Mouse (Mus musculus) lung, postnatal 10 days (tissue): Measurements from ENCODE around the gene Stk4.

Source experiments
- DNase-seq: peaks from one replicate; pipeline ENCODE4 v3.0.0; 2021

The Stk4 gene

GRCm38 (mm10) chr2:164082175-164082574 lies 12.1 kb downstream of the Stk4 start:
- DNase-seq, result no peak

- peak; percentile 68 for DNase-seq
Measured at GRCm38 (mm10) chr2:164083609-164084341, 13.7 kb downstream of the Stk4 start.

DNA sequence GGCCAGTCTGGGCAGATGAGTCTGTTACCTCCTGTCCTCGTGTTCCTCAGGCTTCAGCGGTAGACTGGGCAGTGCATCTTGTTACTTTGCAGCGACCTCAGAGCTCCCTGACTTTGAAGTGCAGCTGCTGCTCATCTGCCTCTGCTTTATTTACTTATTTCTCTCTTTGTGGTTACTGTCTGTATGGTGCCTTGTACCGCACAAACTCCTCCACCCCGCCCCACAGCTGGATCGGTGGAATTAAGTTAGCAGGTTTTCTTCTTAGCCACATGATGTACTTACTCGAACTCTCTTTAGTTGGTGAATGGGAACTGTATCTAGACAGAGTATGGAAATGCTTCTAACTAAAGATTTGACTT lies 14.2 kb downstream of the Stk4 start:
- DNase-seq, result peak; percentile 25

- DNase-seq, result no peak
Measured at GRCm38 (mm10) chr2:164087416-164088017, 17.4 kb downstream of the Stk4 start.

- DNase-seq, result no peak
Measured at GRCm38 (mm10) chr2:164089508-164089907, 19.4 kb downstream of the Stk4 start.

- DNase-seq, result no peak
Measured at GRCm38 (mm10) chr2:164094152-164094551, 24.0 kb downstream of the Stk4 start.

DNA sequence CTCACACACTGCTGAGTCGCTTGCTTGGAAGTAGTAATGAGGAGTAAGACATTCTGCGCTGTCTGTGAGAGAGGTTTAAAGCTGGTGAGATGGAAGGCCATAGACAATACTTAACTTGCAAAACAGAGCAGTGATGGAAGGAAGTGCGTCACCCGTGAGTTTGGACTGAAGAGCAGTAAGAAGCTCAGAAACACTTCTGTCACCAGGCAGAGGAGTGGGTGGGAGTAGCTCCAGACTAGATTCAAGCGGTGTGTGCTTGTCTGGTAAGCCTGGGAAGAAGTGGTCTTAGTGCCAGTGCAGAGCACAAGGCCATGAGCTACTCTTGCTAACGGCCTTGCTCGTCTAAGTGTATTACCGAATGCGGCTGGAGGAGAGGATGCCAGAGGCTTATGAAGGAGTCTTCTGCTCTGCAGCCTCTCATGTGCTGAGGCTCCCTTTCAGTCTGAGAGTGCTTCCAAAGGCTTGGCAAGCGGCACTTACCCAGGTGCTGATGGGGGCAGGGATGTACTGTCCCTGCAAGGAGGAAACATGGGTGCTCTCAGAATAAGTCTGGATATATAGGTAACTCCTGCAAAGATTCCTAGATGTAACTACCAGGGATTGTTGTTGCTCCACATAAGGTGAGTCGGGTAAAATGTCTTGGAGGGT lies 28.6 kb downstream of the Stk4 start:
- no peak for DNase-seq

DNA sequence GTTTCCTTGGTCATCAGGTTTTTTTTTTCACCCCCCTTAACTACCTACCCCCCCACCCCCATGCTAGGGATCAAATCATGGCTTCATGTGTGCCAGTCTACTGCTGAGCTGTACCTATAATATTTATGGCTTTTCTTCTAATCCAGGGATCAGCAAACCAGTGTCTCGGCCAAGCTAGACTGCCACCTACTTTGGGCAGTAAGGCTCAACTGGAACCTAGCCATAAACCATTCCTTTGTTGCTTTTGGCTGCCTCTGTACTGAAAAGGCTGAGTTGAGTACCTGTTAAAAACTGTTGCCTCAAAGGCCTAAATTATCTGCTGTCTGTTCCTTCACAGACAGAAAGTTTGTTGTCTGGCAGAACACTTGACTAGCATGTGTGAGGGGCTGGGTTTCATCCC lies 31.8 kb downstream of the Stk4 start:
- DNase-seq, result no peak

DNA sequence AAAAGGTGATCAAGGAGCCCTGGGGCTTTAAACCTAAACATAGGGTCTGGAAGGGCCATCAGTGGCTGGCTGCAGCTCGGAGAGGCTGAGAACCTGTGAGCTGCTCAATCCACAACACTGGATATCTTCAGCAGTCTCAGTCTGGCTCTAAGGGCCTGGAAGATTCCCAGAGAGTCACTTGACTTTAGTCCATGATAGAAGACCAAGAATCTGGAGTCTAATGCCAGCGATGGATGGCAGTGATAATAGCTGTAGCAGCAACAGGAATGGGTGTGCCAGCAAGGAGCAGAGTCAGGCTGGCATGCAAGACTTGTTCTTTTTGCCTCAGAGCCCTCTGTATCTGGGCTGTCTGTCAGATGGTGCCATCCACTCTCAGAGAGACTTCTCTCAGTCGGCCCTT lies 32.2 kb downstream of the Stk4 start:
- DNase-seq, result no peak

DNA sequence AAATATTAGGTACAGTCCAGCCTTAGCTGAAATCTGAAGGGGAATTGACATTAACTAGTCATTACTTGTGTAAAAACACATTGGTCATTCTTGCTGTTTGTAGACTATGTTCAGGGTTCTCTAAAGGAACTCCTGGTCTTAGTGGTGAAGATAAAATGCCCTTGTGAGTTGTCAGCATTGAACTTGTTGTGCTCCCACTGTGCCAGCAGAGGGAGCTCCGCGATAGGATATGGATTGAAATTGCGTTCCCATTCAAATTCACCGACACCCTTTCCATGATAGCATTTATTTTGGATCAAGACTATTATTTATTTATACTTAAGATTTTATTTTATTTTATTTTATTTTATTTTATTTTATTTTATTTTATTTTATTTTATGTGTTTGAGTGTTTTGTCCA lies 33.4 kb downstream of the Stk4 start:
- DNase-seq, result peak; percentile 80

DNA sequence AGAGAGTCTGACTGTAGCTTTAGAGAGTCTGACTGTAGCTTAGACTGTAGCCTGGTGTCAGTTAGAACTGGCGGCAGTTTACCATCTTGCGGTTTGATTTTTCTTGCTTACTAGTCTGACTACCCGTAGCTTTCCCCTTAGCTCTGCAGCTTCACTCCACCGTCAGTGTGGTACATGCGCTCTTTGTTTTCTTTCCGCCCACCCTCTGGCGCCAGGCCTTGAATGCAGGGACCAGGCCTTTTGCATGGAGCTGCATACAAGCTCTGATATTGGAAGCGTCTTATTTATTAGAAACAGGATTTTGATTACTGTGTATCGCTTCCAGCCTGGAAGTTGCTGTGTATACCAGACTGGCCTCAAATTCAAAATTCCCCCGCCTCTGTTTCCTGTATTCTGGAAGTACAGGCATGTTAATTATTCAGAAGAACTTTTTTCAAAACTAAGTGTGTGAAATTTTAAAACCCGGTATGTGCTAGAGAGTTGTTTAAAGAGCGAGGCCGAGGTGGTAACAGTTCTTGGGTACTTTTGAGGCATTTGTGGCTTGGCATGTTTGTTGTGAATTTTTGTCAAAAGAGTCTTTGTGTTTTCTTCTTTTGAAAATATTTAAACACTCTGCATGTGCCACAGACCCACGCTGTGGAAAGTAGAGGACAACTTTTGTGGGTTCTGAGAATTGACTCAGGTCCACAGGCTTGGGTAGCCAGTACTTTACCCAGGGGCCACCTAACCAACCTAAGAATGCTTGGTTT lies 36.3 kb downstream of the Stk4 start:
- peak; percentile 20 for DNase-seq

DNA sequence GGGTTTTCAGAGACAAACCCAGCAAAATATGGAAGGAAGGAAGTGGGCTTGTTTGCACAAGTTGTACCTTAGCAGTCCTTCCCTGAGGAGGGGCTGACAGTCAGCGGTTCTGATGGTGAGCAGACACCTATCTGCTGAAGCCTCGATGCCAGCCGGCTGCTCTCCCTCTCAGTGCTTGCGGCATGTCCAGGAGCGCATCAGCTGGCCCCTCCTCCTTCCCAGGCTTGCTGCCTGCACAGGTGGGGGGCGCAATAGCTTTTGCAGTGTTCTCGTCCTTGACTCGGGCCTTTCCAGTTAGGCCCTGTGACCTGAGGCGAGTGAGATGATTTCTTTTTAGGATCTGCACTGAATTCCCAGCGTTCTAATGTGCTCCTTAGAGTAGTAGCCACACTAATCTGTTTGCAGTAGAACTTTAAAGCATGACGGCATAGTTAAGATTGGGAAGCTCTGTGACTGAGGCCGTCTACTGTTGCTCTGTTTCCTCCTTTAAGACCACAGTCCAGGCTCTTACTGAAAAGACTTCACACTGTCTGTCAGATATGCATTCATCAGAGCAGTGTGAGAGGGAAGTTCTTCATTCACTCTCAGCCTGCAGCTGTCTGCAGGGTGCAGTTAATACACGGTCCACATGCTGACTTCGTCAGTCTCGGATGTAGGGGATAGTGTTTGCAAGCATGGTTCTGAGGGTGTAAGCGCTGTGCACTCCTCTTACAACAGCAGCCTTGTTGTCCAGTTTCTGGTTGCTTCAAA lies 37.2 kb downstream of the Stk4 start:
- no peak for DNase-seq

- DNase-seq, result no peak
Measured at GRCm38 (mm10) chr2:164108501-164108900, 38.4 kb downstream of the Stk4 start.

DNA sequence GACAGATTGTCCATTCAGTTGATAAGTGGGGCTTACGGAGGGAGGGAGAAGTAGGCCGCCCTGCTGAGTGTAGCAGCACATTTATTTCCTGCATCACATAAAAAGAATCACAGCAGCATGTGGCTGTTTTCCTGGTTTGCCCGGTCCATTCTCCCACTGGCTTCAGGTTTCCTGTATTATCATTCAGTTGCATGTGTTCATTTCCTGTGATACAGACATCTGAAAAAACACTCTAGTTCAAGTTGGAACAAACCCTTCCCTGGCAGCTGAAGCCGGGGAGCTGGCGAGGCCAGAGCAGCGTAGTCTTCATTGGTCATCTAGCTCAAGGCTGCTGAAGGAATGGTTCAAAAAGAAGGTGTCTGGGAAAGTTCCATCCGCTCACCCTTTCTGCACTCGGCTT lies 41.4 kb downstream of the Stk4 start:
- DNase-seq, result peak; percentile 16

DNA sequence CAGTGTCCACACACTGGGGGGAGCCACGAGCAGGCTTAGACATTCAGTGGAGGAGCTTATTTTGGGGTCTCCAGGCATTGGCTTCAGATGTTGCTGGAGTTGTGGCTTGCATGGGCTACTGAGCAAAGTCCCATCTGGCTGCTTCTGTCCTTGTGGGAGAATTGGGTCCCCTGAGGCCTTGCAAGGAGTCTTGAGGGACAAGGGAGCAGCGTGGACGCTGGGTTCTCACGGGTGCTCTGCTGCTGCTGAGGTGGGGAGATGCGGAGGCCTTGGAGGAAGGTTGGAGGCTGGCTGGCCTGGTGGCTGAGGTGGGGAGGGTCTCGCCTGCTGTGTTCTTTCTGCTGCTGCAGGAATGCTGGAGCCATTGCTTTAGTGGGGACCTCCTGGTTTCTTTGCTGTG lies 43.9 kb downstream of the Stk4 start:
- no peak for DNase-seq

- DNase-seq, result no peak
Measured at GRCm38 (mm10) chr2:164115531-164115930, 45.4 kb downstream of the Stk4 start.

DNA sequence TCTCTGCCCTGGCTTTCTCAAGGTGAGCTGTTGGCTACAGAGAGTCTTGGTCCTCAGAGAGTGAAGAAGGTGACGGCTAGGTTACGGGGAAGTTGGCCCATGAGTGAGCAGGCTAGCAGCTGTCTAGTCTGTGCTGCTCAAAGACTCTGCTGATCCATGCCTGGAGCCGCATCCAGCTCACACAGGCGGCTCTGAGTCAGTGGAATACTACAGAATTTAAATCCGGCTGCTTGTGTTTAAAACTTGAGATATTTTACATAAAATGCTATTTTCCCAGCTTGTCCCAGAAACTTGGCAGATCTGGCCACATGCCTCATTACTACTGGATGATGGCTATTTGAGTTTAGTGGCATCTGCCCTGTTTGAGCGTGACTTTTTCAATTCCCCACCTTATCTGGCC lies 49.4 kb downstream of the Stk4 start:
- DNase-seq, result no peak

- DNase-seq, result no peak
Measured at GRCm38 (mm10) chr2:164123169-164123766, 53.1 kb downstream of the Stk4 start.

- DNase-seq, result peak; percentile 76
Measured at GRCm38 (mm10) chr2:164126533-164126955, 56.4 kb downstream of the Stk4 start.

DNA sequence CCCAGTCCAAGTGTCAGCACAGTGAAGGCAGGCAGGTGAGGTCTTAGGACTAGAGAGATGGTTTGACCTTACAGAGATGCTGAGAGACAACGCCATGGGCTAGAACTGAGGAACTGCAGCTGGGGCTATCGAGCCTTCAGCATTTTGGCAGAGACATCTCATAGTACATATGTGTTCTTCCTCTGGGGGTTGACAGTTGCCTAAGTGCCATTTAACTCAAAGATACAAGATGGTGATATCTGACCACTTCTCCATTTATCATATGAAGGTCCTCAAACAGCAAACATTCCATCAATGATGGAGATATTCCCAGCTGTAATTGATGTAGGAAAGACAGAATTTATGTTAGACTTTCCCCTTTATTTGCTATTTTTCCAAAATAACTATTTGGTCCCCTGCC lies 57.2 kb downstream of the Stk4 start:
- no peak for DNase-seq

- no peak for DNase-seq
Measured at GRCm38 (mm10) chr2:164128576-164129411, 58.7 kb downstream of the Stk4 start.

DNA sequence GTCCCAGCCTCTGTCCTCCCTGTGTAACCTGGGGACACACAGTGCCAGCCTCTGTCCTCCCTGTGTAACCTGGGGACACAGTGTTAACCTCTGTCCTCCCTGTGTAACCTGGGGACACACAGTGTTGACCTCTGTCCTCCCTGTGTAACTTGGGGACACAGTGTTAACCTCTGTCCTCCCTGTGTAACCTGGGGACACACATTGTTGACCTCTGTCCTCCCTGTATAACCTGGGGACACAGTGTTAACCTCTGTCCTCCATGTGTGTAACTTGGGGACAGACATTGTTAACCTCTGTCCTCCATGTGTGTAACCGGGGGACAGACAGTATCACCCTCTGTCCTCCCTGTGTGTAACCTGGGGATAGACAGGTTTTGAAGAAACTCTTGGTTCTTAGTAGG lies 61.5 kb downstream of the Stk4 start:
- DNase-seq, result no peak
